Mouse (Mus musculus): ENCODE results near the gene Agps.

DNA sequence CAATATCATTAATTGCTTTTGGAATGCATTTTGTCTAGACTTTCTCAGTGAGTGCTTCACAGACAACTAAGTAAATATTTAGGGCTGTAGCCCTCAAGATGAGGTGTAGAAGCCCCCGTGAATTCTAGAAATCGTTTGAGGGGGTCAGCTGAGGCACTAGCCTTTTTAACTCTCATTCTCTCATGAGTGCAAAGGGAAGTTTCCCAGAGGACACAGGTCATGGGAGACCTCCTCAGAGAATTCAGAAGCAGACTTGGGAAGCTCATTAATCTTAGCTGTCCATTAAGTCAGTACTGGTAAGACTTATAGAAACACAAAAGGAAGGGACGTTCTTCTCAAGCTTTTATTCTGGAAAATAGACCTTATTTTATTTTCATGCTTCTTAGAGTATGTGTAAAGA, 7.1 kb upstream of the Agps start:
- TF ChIP-seq POLR2A (IDR thresholded peaks at IDR 0.05; ENCODE audit: low read depth, low read length): no peak
- no peak for TF ChIP-seq CTCF (IDR thresholded peaks at IDR 0.05; ENCODE audit: extremely low read depth, insufficient read length, insufficient replicate concordance, low read depth, low read length)
